Mouse (Mus musculus): Measurements from ENCODE around the gene Focad. TPM values are rescaled to one million over a fixed set of nuclear protein-coding genes. Genes with fewer than 3 reads are reported as not detected.
A peak's percentile ranks its signal among the peaks of the same experiment; 100 is the strongest.
"Not testable (repeated sequence)": the region's sequence is repeated elsewhere in the genome, so short reads cannot be mapped to it uniquely, and the experiment has no call there.

The Focad gene
- polyA plus RNA-seq, 1 experiment, result 42.1 TPM

DNA sequence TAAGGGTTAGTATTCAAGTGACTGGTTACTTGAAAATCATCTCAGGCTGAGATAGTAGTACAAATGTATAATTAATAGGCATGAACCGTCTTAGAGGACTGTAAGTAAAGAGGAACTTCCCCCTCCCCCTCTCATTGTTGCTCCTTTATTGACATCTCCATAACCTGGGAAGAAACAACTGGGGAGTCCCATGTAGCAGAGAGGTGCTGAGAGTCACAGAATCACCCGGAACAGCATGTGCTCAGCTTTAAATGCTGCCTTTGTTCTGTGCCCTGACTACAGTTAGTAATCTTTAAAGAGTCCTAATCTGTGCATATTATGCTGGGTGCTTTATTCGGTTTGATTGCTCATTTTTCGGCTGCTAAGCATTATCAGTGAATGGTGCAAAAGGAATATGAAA, 250.6 kb downstream of the Focad start:
- Histone ChIP-seq H3K4me1 (ENCODE audit: control insufficient read depth, insufficient read depth, low read length) (peaks cover 2% of the 10 kb centered on the region; the same call in 1 of the 2 replicates), H3K4me3 (ENCODE audit: insufficient read depth, low read length) (no peak overlapping the region), H3K27ac (ENCODE audit: insufficient read depth, low read length) (no peak overlapping the region)
- no peak for TF ChIP-seq CTCF (IDR thresholded peaks at IDR 0.05; ENCODE audit: extremely low read depth, insufficient read depth, low read length)
- no peak for TF ChIP-seq POLR2A (IDR thresholded peaks at IDR 0.05; ENCODE audit: extremely low read depth, insufficient read depth, low read length)

DNA sequence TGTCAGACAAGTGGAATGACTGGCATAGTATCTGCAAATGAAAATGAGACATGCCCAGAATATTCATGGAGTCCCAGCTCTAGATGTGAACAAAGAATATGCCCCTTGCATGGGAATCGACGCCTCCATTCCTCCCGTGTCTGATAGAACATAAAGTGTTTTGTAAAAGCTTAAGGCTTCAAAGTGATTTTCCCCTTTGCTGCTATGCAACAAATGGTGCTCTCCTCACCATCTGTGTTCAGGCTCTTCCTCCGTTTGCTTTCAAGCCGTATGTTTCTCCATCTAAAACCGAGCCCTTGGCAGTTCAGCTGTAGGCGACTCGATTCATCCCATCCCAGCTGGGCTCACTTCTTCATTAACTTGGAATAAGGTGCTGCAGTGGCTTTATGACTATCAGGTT, 251.5 kb downstream of the Focad start:
- Histone ChIP-seq H3K4me1 (ENCODE audit: control insufficient read depth, insufficient read depth, low read length) (peaks cover 2% of the 10 kb centered on the region; the same call in 1 of the 2 replicates), H3K27ac (ENCODE audit: insufficient read depth, low read length) (no peak overlapping the region), H3K4me3 (ENCODE audit: insufficient read depth, low read length) (no peak overlapping the region)
- TF ChIP-seq POLR2A (IDR thresholded peaks at IDR 0.05; ENCODE audit: extremely low read depth, insufficient read depth, low read length), result no peak
- TF ChIP-seq CTCF (IDR thresholded peaks at IDR 0.05; ENCODE audit: extremely low read depth, insufficient read depth, low read length), result no peak

DNA sequence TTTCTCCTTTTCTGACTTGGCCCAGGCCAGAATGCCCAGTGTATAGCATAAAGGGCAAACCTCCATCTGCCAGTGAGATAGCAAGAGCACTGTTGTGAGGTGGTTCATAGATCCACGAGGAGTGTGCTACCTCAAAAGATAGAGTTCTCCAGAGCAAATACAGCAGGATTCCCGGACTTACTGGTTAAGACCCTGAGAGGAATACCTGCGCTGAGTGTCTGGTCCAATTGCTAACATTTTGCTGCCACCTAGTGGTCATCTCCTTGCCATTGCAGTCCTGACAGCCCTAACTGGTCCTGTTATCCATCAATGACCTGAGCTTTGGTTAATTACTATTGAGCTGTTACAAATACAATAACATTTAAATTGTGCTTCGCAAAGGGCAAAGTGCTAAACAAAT, 256.5 kb downstream of the Focad start:
- peaks cover 6% of the 10 kb centered on the region for H3K4me1 ChIP-seq (ENCODE audit: control insufficient read depth, insufficient read depth, low read length)
- TF ChIP-seq POLR2A (IDR thresholded peaks at IDR 0.05; ENCODE audit: extremely low read depth, insufficient read depth, low read length) (no peak), CTCF (IDR thresholded peaks at IDR 0.05; ENCODE audit: extremely low read depth, insufficient read depth, low read length) (peak; percentile 98)
- H3K27ac ChIP-seq (ENCODE audit: insufficient read depth, low read length), result no peak overlapping the region
- H3K4me3 ChIP-seq (ENCODE audit: insufficient read depth, low read length), result no peak overlapping the region

DNA sequence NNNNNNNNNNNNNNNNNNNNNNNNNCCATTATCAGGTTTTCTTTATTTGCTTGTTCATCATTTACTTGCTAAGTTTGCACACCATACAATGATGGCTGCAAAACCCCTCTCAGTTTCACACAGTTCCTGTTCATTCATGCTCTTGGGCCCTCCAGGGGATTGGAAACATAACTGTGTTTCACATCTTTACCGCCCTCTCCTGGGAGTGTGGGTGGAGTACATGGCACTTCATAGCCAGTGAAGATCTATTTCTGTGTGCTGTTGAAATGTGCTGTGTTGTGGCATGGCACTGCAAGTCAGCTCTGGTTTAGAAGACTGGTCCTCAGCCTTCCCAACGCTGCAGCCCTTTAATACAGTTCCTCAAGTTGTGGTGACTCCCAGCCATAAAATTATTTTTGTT, 262.2 kb downstream of the Focad start:
- Histone ChIP-seq H3K4me1 (ENCODE audit: control insufficient read depth, insufficient read depth, low read length) (peaks cover 4% of the 10 kb centered on the region), H3K27ac (ENCODE audit: insufficient read depth, low read length) (no peak overlapping the region), H3K4me3 (ENCODE audit: insufficient read depth, low read length) (no peak overlapping the region)
- TF ChIP-seq POLR2A (IDR thresholded peaks at IDR 0.05; ENCODE audit: extremely low read depth, insufficient read depth, low read length), result no peak
- TF ChIP-seq CTCF (IDR thresholded peaks at IDR 0.05; ENCODE audit: extremely low read depth, insufficient read depth, low read length), result peak; percentile 26; the same call in 1 of the 2 replicates

DNA sequence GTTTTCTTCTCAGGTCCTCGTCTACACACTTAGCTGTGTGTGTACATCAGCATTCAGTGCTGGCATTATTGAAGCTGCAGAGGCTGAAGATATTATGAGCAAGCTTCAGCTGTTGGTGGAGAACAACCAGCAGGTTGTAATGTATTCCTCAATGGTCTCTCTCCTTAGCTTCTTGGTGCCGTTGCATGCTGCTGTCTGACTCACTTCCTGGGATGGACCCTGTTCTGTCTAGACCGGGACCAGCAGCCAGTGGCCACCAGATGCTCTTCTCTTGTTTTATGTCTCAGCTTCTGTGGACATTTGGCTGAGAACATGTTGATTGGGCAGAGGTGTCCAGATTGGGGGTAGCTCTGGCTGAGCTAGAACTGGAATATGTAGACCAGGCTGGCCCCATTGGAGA, 263.0 kb downstream of the Focad start:
- TF ChIP-seq CTCF (IDR thresholded peaks at IDR 0.05; ENCODE audit: extremely low read depth, insufficient read depth, low read length), result no peak
- TF ChIP-seq POLR2A (IDR thresholded peaks at IDR 0.05; ENCODE audit: extremely low read depth, insufficient read depth, low read length), result no peak

DNA sequence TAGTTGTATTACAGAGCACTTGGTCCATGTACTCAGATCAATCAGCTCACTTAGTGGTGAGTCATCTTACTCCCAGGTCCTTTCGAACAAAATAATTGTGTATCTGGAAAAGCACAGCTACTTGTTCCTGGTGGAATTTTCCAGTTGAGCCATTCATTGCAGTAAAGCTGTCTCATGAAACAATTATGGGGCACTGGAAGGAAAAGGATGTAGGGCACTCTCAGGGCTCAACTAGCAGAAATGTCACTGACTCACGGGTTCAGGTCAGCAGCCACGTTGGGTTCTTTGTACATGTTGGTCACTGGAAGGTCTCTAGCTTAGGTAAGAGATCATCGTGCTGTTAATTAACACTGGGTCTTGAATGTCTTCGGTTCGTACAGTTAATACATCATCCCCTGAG, 275.5 kb downstream of the Focad start:
- no peak for TF ChIP-seq POLR2A (IDR thresholded peaks at IDR 0.05; ENCODE audit: extremely low read depth, insufficient read depth, low read length)
- no peak for TF ChIP-seq CTCF (IDR thresholded peaks at IDR 0.05; ENCODE audit: extremely low read depth, insufficient read depth, low read length)
- peaks cover 2% of the 10 kb centered on the region for H3K4me1 ChIP-seq (ENCODE audit: control insufficient read depth, insufficient read depth, low read length)
- H3K4me3 ChIP-seq (ENCODE audit: insufficient read depth, low read length), result no peak overlapping the region
- H3K27ac ChIP-seq (ENCODE audit: insufficient read depth, low read length), result no peak overlapping the region

More for the DNA sequence above, 263.0 kb downstream of the Focad start:
- H3K4me1 ChIP-seq (ENCODE audit: control insufficient read depth, insufficient read depth, low read length), result peaks cover 4% of the 10 kb centered on the region
- no peak overlapping the region for H3K27ac ChIP-seq (ENCODE audit: insufficient read depth, low read length)
- no peak overlapping the region for H3K4me3 ChIP-seq (ENCODE audit: insufficient read depth, low read length)

DNA sequence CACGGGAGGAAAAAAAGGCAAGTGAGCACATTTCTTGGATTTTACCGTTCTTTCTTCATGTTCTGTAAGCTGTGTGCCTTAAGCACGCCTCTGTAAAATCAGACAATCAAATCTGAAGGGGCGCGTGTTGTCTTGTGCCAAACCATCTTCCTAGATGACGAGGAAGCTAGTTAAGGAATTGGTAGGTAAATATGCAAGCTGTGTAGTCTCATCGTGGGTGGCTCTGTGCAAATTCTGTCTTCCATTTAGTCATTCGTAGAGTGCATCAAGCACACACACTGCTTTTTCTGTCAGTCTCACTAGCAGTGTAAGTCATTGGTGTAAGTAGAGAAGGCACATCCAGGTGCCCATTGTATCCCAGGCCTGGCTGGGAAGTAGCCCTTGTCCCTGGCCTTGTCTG, 276.4 kb downstream of the Focad start:
- H3K4me3 ChIP-seq (ENCODE audit: insufficient read depth, low read length), result no peak overlapping the region
- peaks cover 2% of the 10 kb centered on the region for H3K4me1 ChIP-seq (ENCODE audit: control insufficient read depth, insufficient read depth, low read length)
- TF ChIP-seq POLR2A (IDR thresholded peaks at IDR 0.05; ENCODE audit: extremely low read depth, insufficient read depth, low read length) (no peak), CTCF (IDR thresholded peaks at IDR 0.05; ENCODE audit: extremely low read depth, insufficient read depth, low read length) (no peak)
- H3K27ac ChIP-seq (ENCODE audit: insufficient read depth, low read length), result no peak overlapping the region

DNA sequence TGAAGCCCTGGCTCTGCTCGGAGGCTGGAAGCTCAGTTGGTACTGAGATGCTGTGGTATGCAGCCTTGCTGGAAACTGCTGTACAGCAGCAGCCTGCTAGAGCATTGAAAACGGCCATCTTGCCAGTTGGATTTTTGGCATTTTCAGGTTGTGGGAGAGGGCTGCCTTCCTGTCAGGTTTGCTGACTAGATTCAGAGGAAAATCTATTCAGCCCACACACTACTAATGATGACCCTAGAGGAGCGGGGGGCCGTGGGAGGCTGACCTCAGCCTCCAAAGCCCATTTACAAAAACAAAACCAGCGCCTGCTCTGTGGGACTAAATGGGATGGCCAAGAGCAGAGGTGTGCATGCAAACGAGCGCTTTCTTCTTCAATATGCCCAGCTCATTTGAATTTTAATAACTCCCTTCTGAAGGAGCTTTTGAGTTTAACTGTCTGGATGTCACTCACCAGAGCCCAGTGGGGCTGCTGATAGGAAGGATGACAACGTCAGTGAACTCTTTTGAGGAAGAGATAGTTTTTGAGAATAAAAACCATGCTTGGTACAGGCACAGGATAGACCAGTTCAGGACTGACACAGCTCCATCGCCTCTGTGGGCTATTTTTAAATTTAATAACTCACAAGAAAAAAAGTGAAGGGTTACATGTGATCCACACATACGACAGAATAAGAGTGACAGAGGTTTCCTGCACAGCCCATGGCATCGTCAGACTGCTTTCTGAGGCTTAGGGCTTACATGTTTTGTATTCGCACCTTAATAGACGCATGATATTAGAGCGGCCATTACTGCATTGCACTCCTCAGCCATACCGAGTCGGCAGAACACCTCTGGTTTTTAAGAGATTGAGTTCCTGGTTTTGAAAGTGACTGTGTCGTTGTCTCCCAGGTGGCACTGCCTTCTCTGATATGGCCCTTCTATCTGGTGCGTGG, 278.1 kb downstream of the Focad start:
- Histone ChIP-seq H3K27ac (ENCODE audit: insufficient read depth, low read length) (no peak overlapping the region), H3K4me1 (ENCODE audit: control insufficient read depth, insufficient read depth, low read length) (peaks cover 2% of the 10 kb centered on the region), H3K4me3 (ENCODE audit: insufficient read depth, low read length) (no peak overlapping the region)
- no peak for TF ChIP-seq CTCF (IDR thresholded peaks at IDR 0.05; ENCODE audit: extremely low read depth, insufficient read depth, low read length)
- TF ChIP-seq POLR2A (IDR thresholded peaks at IDR 0.05; ENCODE audit: extremely low read depth, insufficient read depth, low read length), result no peak

DNA sequence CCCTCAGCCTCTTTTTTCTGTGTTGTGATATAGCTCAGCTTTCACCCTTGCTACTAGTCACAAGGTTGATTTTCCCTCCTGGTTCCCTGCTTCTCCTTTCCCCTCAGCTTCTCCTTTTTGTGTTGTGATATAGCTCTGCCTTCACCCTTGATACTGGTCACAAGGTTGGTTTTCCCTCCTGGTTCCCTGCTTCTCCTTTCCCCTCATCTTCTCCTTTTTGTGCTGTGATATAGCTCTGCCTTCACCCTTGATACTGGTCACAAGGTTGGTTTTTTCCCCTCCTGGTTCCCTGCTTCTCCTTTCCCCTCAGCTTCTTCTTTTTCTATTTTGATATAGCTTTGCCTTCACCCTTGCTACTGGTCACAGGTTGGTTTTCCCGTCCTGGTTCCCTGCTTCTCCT, 295.6 kb downstream of the Focad start:
- no peak for TF ChIP-seq CTCF (IDR thresholded peaks at IDR 0.05; ENCODE audit: extremely low read depth, insufficient read depth, low read length)
- TF ChIP-seq POLR2A (IDR thresholded peaks at IDR 0.05; ENCODE audit: extremely low read depth, insufficient read depth, low read length), result no peak
- no peaks in the 10 kb centered on the region for H3K4me1 ChIP-seq (ENCODE audit: control insufficient read depth, insufficient read depth, low read length)
- H3K4me3 ChIP-seq (ENCODE audit: insufficient read depth, low read length), result no peak overlapping the region
- H3K27ac ChIP-seq (ENCODE audit: insufficient read depth, low read length), result no peak overlapping the region

DNA sequence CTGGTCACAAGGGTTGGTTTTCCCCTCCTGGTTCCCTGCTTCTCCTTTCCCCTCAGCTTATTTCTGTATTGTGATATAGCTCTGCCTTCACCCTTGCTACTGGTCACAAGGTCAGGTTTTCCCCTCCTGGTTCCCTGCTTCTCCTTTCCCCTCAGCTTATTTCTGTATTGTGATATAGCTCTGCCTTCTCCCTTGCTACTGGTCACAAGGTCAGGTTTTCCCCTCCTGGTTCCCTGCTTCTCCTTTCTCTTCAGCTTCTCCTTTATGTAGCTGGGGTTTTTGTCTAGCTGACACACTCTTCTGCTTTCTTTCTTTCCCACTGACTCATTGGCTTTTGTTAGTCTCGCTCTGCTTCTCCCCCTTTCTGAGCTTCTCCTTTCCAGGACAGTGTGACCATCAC, 296.2 kb downstream of the Focad start:
- H3K27ac ChIP-seq (ENCODE audit: insufficient read depth, low read length); H3K4me3 ChIP-seq (ENCODE audit: insufficient read depth, low read length); H3K4me1 ChIP-seq (ENCODE audit: control insufficient read depth, insufficient read depth, low read length): not testable (repeated sequence)
